Mouse (Mus musculus) midbrain, embryonic 16.5 days (tissue): ENCODE results near the gene Vpreb1. TPM values are rescaled to one million over a fixed set of nuclear protein-coding genes. Genes with fewer than 3 reads are reported as not detected.

ENCODE experiments used
- ATAC-seq: fragments of 200-750 bp; cut with Nextera tagmentation; 2 replicates; pipeline ENCODE4 v1.8.0; 2017; ENCODE audit warnings: moderate TSS enrichment
- H3K27ac ChIP-seq: fragments of 300-500 bp; sonication (generic); 2 replicates; pipeline ENCODE4 v1.5.1; 2014; ENCODE audit warnings: mild to moderate bottlenecking, low read length, mixed read lengths
- H3K27me3 ChIP-seq: fragments of 300-500 bp; sonication (generic); 2 replicates; pipeline ENCODE4 v1.6.1; 2014; ENCODE audit warnings: low read depth, low read length, mixed read lengths; ENCODE audit not compliant: control insufficient read depth, insufficient read depth
- H3K36me3 ChIP-seq: fragments of 300-500 bp; sonication (generic); 2 replicates; pipeline ENCODE4 v1.6.1; 2014; ENCODE audit warnings: mild to moderate bottlenecking, low read length, moderate library complexity, mixed read lengths; ENCODE audit not compliant: control insufficient read depth, insufficient read depth
- H3K4me1 ChIP-seq: fragments of 300-500 bp; sonication (generic); 2 replicates; pipeline ENCODE4 v1.6.1; 2014; ENCODE audit warnings: mild to moderate bottlenecking, low read length, mixed read lengths; ENCODE audit not compliant: control insufficient read depth, insufficient read depth
- H3K4me2 ChIP-seq: fragments of 300-500 bp; sonication (generic); 2 replicates; pipeline ENCODE4 v1.6.1; 2014; ENCODE audit warnings: mild to moderate bottlenecking, low read length, mixed read lengths
- H3K4me3 ChIP-seq: fragments of 300-500 bp; sonication (generic); 2 replicates; pipeline ENCODE4 v1.5.1; 2014; ENCODE audit warnings: low read depth, mild to moderate bottlenecking, low read length, moderate library complexity, mixed read lengths
- H3K9ac ChIP-seq: fragments of 300-500 bp; sonication (generic); 2 replicates; pipeline ENCODE4 v1.6.1; 2014; ENCODE audit warnings: low read depth, low read length, mixed read lengths
- H3K9me3 ChIP-seq: fragments of 300-500 bp; sonication (generic); replicated peaks from 2 replicates; pipeline ENCODE4 v1.6.1; 2014; ENCODE audit warnings: mild to moderate bottlenecking, low read length, mixed read lengths; ENCODE audit not compliant: control insufficient read depth, poor library complexity, severe bottlenecking
- WGBS: fragments of 180-500 bp; shearing (Covaris S2); extraction: QIAGEN DNeasy Blood & Tissue Kit; methylation state at CpG from one replicate; pipeline ENCODE4 v1.1.7; 2014; 5-methylcytosine and 5-hydroxymethylcytosine counted together
- polyA plus RNA-seq: library from polyadenylated mRNA; unstranded; fragments of >200 nt; fragmentation: Nextera tagmentation; extraction: Ambion mirVana; gene quantifications from 2 replicates; pipeline ENCODE4 v1.2.1, GENCODE M21; 2015

Gene Vpreb1
- polyA plus RNA-seq: 0.70 and 0.95 TPM in 2 replicates

DNA sequence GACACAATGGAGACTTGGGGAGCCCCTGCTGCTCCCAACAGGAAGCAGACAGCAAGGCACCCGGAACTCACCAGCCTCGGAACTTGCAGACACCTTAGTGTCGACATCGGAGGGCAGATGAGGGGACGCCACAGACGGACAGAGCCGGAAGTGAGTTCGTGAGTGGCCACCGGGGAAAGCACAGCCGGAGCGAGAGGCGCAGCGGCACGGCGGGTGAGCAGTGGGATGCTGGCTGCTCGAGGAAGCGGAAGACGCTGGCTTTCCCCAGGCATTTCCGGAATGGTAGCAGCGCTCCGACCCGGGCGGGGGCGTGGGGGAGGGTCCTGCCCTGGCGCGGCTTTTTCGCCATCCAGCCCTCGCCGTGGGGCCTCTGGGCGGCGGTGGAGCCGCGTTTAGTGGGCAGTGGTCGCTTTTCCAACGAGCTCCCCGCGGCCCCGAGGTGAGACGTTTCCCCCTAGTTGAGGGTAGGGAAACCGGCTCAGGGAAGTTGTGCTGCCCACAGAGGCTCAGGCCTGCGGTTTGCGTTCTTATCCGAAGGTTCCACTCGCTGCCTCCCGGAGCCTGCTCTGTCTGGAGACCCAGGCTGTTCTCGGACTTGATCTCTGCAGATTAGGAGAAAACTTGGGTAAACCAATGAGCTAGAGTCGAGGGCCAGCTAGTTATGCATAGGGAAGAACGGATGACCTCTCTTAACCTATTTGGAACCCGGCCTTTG, at the start of gene Vpreb1, which contains the start of gene Top3b:
Gene Vpreb1 (minus strand): TSS at position 227 of the 715 bp plus-strand sequence.
Gene Top3b (plus strand): TSS at position 120 of the 715 bp plus-strand sequence.
- H3K27me3 ChIP-seq: no peaks in the 10 kb centered on the region
- peaks cover 1% of the 10 kb centered on the region; the same call in 1 of the 2 replicates for H3K36me3 ChIP-seq
- ATAC-seq: peak; percentile 96
- peak within 1 kb of the TSS; percentile 92 for H3K27ac ChIP-seq
- peak within 1 kb of the TSS; percentile 69 for H3K4me3 ChIP-seq
- H3K9me3 ChIP-seq: no peaks in the 10 kb centered on the region
- H3K9ac ChIP-seq: peak within 1 kb of the TSS; percentile 85
- H3K4me2 ChIP-seq: peak within 1 kb of the TSS; percentile 75
- H3K4me1 ChIP-seq: peaks cover 14% of the 10 kb centered on the region
- under 1% methylated on average over 48 of the region's 49 CpGs for WGBS

DNA sequence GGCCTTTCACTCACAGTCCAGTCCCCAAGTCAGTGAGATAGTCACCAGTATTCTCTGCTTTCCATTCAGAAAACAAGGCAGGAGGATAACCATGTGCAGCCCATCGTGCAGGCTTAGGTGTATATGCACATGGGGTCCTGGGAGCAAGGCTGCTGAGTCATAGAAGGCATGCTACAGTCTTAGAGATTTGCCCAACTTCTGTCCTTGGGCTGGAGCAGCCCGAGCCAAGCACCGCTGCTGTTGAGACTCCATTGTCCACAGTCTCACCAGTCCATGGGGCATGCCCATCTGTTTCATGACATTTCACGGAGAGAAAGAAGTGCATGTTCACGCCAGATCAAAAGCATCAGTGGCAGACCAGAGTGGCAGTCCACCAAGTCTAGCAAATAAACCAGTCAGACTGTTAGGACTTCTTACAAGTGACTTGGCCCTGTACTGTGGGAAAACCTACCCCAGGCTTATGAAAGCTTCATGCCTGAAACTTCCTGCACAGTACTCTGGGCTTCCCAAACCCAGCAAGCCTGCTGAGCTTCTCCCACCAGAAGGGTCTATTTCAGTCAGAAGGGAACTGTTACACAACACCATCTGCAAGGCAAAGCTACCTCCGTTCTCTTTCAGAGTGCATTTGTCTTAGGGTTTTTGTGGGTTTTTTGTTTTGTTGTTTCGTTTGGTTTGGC, 47.9 kb upstream of the Vpreb1 start:
- WGBS: 93% methylated on average over 7 of the region's 7 CpGs
- H3K27me3 ChIP-seq: no peaks in the 10 kb centered on the region

DNA sequence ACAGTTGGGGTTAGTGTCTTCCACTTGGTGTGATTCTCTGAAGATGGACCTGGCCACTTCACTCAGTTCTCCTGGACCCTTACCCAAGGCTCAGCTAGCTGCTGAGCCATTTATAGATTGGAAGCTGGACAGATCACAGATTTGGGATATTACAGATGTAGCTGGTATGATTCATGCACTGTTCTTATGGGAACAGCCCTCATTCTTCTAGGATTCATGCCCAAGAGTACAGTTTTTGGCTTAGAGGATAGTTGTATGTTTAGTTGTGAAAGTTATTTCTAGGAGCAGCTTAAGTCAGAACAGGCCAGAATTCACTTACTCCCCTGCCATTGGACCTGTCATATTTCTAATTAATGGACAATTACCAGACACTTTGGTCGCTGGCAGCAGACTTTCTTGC, 42.8 kb upstream of the Vpreb1 start:
- no peak overlapping the region for H3K27ac ChIP-seq
- H3K9me3 ChIP-seq: no peaks in the 10 kb centered on the region
- no peak overlapping the region for H3K4me3 ChIP-seq
- H3K4me2 ChIP-seq: no peak overlapping the region
- no peak overlapping the region for H3K9ac ChIP-seq
- H3K4me1 ChIP-seq: 0 out of 2 replicates have a peak, but pooled peaks cover 3% of the 10 kb centered on the region
- ATAC-seq: no peak
- H3K36me3 ChIP-seq: peaks cover 46% of the 10 kb centered on the region
- H3K27me3 ChIP-seq: no peaks in the 10 kb centered on the region
- 86% methylated on average over 1 of the region's 1 CpGs for WGBS

More for the DNA sequence above, 47.9 kb upstream of the Vpreb1 start:
- no peak overlapping the region for H3K9ac ChIP-seq
- no peaks in the 10 kb centered on the region for H3K4me1 ChIP-seq
- ATAC-seq: no peak
- H3K27ac ChIP-seq: no peak overlapping the region
- no peak overlapping the region for H3K4me2 ChIP-seq
- H3K36me3 ChIP-seq: peaks cover 49% of the 10 kb centered on the region
- H3K9me3 ChIP-seq: no peaks in the 10 kb centered on the region
- no peak overlapping the region for H3K4me3 ChIP-seq

DNA sequence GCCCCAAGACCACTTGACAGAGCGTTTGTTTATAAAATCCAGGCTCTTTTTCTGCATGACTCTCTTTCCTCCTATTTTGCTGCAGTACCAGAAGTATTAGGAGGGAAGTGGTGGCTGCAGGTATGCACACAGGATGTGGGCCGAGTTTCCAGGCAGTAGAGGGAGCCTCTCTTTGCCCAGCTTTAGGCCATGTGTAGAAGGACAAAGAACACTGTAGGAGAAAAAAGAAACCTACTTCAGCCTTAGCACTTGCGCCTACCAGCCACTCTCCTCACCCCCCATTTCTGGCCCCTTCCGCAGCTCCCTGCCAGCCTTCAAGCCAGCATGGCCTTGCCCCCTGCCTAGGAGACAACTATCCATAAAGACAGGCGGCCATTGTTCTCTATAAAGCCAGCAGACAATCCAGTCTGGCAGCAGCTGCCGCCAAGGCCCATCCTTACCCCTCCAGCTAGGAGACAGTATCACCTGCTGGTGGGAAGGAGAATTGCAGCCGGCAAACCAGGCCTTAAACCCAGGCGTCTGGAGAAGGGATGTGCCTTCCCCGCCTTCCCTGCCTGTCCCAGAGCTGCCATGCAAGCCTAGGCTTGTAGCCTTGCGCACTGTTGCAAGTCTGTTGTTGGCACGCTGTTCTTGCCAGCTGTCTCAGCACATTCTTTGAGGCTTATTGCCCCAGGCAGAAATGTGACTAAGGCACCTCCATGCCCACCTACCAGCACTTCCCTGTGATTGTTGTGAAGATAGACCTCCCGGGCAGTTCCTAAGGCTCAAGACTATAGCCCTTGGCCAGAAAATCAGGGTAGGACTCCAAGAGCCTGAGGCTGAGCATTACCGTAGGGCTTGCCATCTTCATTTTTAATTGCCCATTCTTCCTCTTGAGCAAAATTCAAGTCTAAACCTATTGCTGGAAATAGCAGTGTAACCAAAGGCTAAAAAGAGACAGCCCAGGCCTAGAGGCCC, 41.3 kb upstream of the Vpreb1 start:
- no peaks in the 10 kb centered on the region for H3K9me3 ChIP-seq
- H3K4me3 ChIP-seq: no peak overlapping the region
- WGBS: 32% methylated on average over 13 of the region's 13 CpGs
- H3K4me1 ChIP-seq: 0 out of 2 replicates have a peak, but pooled peaks cover 3% of the 10 kb centered on the region
- peak; percentile 91 for ATAC-seq
- H3K36me3 ChIP-seq: peaks cover 35% of the 10 kb centered on the region
- H3K9ac ChIP-seq: no peak overlapping the region
- no peaks in the 10 kb centered on the region for H3K27me3 ChIP-seq
- H3K27ac ChIP-seq: peak overlapping the region; percentile 53; the same call in 1 of the 2 replicates
- H3K4me2 ChIP-seq: no peak overlapping the region

DNA sequence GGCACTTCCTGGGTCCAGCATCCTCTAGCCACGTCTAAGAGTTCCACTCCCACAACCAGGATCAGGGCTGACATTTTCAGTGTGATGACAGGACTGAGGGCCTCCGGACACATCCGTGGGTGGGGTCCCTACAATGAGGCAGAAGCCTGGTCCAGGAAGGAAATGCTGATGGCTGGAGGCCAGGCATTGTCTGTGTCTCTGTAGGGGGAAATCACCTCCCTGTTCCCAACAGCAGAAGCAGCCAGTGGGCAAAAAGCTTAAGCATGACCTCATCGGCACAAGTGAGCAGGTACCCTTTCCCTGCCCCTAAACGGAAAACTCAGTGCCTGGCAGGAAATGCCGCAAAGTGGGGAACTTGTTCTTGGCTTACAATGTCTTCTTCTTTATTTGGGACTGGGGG, 37.2 kb upstream of the Vpreb1 start:
- H3K4me2 ChIP-seq: no peak overlapping the region
- H3K9ac ChIP-seq: no peak overlapping the region
- no peak overlapping the region for H3K4me3 ChIP-seq
- no peak for ATAC-seq
- no peak overlapping the region; the same call in 1 of the 2 replicates for H3K27ac ChIP-seq
- H3K36me3 ChIP-seq: peaks cover 38% of the 10 kb centered on the region
- H3K9me3 ChIP-seq: no peaks in the 10 kb centered on the region
- 0 out of 2 replicates have a peak, but pooled peaks cover 3% of the 10 kb centered on the region for H3K4me1 ChIP-seq
- WGBS: 84% methylated on average over 6 of the region's 6 CpGs
- no peaks in the 10 kb centered on the region for H3K27me3 ChIP-seq

DNA sequence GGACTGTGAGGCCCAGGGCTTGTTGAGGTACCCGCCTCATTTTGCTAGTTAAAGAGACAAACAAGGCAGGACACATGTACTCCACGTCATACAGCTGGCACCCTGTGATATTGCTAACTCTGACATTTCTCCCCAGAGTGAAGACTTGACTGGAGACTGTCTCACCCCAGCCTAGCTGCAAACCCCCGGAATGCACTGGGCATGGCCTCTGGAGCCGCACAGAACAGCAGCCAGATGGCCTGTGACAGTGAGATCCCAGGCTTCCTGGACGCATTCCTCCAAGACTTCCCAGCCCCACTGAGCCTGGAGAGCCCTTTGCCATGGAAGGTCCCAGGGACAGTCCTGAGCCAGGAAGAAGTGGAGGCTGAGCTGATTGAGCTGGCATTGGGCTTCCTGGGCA, 32.5 kb upstream of the Vpreb1 start:
- no peak for ATAC-seq
- Histone ChIP-seq H3K9me3 (no peaks in the 10 kb centered on the region), H3K27me3 (no peaks in the 10 kb centered on the region), H3K27ac (no peak overlapping the region), H3K36me3 (peaks cover 27% of the 10 kb centered on the region), H3K9ac (no peak overlapping the region), H3K4me3 (no peak overlapping the region), H3K4me2 (no peak overlapping the region), H3K4me1 (peaks cover 5% of the 10 kb centered on the region; the same call in 1 of the 2 replicates)
- 86% methylated on average over 5 of the region's 5 CpGs for WGBS

DNA sequence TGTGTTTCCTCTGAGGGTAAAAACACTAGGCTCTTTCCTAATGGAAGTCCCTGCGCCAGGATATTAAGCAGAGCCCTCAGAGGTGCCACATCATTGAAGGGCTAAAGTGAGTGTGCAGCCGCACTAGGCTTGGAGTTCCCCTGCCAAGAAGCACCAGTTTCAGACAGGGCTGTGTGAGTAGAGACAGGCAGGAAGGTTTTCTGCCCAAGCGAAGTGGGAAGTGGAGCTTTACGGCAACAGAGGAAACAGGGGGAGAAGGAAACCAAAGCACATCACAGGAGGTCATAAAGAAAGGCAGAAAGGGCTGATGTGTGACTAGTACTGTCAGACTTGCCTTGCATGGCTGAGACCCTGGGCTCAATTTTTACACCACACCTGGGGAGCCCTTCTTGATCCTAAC, 31.7 kb upstream of the Vpreb1 start:
- Histone ChIP-seq H3K4me3 (no peak overlapping the region), H3K4me2 (no peak overlapping the region), H3K36me3 (peaks cover 27% of the 10 kb centered on the region), H3K9ac (no peak overlapping the region), H3K27ac (no peak overlapping the region), H3K27me3 (no peaks in the 10 kb centered on the region), H3K4me1 (peaks cover 13% of the 10 kb centered on the region), H3K9me3 (no peaks in the 10 kb centered on the region)
- ATAC-seq: no peak
- 84% methylated on average over 4 of the region's 4 CpGs for WGBS

DNA sequence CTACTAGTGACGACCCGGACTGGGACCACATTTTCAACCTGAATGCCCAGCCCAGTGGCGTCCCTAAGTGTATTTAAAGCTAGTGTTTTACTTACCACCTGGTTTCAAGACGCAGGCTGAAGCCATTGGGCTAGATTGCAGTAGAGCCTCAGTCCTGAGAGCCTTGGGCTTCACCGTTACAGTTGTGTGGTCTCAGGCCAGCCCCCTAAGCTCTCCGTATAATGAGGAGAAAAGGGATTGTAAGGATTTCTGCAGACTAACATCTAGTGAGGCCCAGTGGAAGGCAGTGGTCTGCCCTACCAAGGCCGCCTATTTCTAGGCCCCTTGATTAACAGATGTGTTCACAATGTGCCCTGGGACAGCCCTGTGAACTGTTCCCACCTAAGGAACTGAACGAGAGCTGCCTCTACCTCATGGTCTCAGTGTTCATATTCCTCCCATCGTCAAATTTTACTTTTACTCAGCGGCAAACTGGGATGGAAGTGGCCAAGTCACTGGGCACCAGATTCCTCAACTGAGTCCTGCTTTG, 26.5 kb upstream of the Vpreb1 start:
- Histone ChIP-seq H3K27ac (peak overlapping the region; percentile 79), H3K4me1 (peaks cover 17% of the 10 kb centered on the region), H3K9ac (peak overlapping the region; percentile 82), H3K36me3 (peaks cover 13% of the 10 kb centered on the region), H3K4me2 (peak overlapping the region; percentile 84), H3K27me3 (no peaks in the 10 kb centered on the region), H3K9me3 (no peaks in the 10 kb centered on the region), H3K4me3 (peak overlapping the region; percentile 65)
- 20% methylated on average over 10 of the region's 10 CpGs for WGBS
- ATAC-seq: peak; percentile 16
